Mouse (Mus musculus): ENCODE measurements around the gene Hspb7. TPM values are rescaled to one million over a fixed set of nuclear protein-coding genes. Genes with fewer than 3 reads are reported as not detected.

Gene Hspb7
- polyA plus RNA-seq, 1 experiment from 2014 or later, result 5.6 TPM

DNA sequence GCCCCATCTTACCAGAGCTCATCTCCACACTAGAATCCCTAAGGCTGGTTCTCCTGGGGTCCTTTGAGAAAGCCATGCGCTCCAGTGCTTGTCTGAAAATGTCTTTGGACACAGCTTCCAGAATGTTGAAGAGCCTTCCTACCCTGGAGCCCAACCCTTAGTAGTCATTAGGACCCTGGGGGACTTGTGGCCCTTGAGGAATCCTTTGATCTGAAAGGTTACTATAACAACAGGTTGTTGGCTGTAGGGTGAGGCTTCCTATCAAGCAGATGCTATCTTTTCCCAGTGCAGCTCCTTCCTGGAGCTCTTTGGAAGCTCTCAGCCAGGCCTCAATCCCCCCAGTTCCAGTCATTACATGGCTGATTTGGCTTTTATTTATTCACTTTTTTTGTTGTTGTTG, 15.4 kb downstream of the Hspb7 start, which contains the start of gene Srarp:
TSS of gene Srarp (minus strand) at position 132 of the 400 bp plus-strand sequence.
- Histone ChIP-seq H3K9me3 (replicated peaks; ENCODE audit: control insufficient read depth, low read length) (no peaks in the 10 kb centered on the region), H3K27ac (ENCODE audit: low read length) (no peak within 1 kb of the TSS), H3K4me2 (ENCODE audit: low read depth, low read length) (no peak within 1 kb of the TSS), H3K4me3 (replicated peaks; ENCODE audit: low read length) (no peak within 1 kb of the TSS), H3K4me1 (ENCODE audit: control insufficient read depth, insufficient read depth, low read length) (no peaks in the 10 kb centered on the region), H3K36me3 (ENCODE audit: control insufficient read depth, insufficient read depth, low read length) (no peaks in the 10 kb centered on the region), H3K27me3 (ENCODE audit: control insufficient read depth, insufficient read depth, low read length) (no peaks in the 10 kb centered on the region), H3K9ac (ENCODE audit: low read length) (no peak within 1 kb of the TSS)
- ATAC-seq (ENCODE audit: insufficient read depth, low FRiP score), result no peak
- WGBS, result 84% methylated on average over 1 of the region's 1 CpGs

DNA sequence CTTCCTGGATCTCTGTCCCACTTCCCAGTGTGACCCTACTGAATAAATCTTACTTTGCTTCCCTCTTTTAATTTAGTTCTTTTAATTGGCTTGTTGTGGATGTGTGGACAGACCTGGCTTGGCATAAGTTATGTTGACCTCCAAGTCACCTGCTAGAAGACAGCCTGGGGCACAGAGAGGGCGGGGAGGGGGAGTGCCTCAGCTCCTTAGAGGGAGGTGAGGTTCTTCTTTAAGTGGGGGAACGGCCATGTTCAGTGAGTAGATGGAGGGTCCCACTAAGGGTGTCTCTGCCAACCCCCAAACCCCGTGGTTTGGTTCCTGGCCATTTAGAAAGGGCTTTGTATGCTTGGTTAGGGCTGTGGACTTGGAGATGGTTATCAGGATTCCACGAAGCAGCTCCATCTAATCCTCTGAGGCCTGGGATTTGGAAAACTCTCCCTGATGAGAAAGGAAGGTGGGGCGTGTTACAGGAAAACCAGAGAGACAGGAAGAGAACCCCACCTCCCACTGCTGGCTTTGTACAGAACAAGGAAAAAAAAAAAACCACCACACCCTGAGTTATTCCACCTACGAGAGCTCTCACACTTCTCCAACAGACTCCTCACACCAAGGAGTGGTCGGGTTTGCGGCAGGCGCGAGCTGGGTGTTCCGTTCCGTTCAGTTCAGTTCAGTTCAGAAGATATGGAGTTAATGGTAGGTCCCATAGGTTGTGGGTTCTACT, 18.7 kb downstream of the Hspb7 start:
- Histone ChIP-seq H3K9me3 (replicated peaks; ENCODE audit: control insufficient read depth, low read length) (no peaks in the 10 kb centered on the region), H3K27ac (ENCODE audit: low read length) (peak overlapping the region; percentile 50; the same call in 1 of the 2 replicates), H3K4me1 (ENCODE audit: control insufficient read depth, insufficient read depth, low read length) (no peaks in the 10 kb centered on the region), H3K9ac (ENCODE audit: low read length) (no peak overlapping the region), H3K36me3 (ENCODE audit: control insufficient read depth, insufficient read depth, low read length) (no peaks in the 10 kb centered on the region), H3K27me3 (ENCODE audit: control insufficient read depth, insufficient read depth, low read length) (no peaks in the 10 kb centered on the region), H3K4me3 (replicated peaks; ENCODE audit: low read length) (no peak overlapping the region), H3K4me2 (ENCODE audit: low read depth, low read length) (no peak overlapping the region)
- WGBS, result 68% methylated on average over 12 of the region's 12 CpGs
- ATAC-seq (ENCODE audit: insufficient read depth, low FRiP score), result no peak

DNA sequence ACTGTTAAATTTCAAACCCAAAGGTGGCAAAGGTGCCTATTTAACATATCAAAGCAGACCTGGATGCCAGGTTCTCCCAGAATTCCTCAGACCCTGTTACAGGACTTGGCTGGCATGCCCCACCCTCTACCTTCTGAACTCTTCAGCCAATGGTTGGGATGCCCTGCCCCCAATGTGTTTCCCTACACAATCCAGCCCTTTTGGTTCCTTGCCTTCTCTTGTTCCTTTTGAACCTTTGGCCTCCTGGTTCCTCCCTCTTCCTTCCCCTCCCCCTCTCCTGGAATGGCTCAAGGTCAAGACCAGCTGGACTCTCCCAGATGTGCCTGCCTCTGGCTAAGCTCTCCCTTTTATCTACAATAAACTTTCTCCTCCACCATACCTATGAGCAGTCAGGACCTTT, 20.3 kb downstream of the Hspb7 start:
- H3K4me3 ChIP-seq (replicated peaks; ENCODE audit: low read length), result no peak overlapping the region
- H3K4me2 ChIP-seq (ENCODE audit: low read depth, low read length), result no peak overlapping the region
- H3K9ac ChIP-seq (ENCODE audit: low read length), result no peak overlapping the region
- ATAC-seq (ENCODE audit: insufficient read depth, low FRiP score), result no peak
- no peak overlapping the region for H3K27ac ChIP-seq (ENCODE audit: low read length)
- no peaks in the 10 kb centered on the region for H3K9me3 ChIP-seq (replicated peaks; ENCODE audit: control insufficient read depth, low read length)
- H3K36me3 ChIP-seq (ENCODE audit: control insufficient read depth, insufficient read depth, low read length), result no peaks in the 10 kb centered on the region
- H3K27me3 ChIP-seq (ENCODE audit: control insufficient read depth, insufficient read depth, low read length), result no peaks in the 10 kb centered on the region
- peaks cover 7% of the 10 kb centered on the region for H3K4me1 ChIP-seq (ENCODE audit: control insufficient read depth, insufficient read depth, low read length)

DNA sequence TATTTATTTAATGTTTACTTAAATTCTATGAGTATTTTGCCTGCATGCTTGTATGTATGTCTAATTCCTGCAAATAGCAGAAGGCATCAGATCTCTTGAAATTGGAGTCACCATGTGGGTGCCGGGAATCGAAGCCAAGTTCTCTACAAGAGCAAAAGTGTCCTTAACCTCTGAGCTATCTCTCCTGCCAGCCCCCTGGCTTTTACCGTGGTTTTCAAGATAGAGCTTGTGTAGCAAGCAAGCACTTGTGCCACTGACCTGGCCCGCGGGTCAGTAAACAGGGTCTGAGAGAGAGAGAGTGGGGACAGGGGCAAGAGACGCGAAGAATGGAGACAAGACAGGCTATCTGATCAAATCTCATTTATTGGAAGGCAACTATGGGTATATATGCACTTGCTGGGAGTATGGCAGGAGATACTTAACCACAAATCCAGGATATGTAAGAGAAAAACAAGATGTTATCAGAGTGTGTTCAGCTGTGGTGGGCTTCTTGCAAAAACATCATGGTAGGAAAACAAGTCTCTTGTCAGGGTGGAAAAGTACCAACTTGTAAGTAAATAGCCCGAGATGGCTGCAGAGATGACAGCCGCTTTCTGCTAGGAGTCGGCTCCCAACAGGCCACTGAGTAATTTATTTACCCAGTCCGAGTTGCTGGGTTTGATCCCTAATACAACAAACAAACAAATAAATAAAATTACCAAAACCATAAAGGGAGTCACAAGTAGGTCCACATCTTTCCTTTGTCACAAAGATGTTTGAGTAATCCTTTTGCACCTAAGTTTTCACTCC, 23.3 kb downstream of the Hspb7 start:
- Histone ChIP-seq H3K9ac (ENCODE audit: low read length) (peak overlapping the region; percentile 96), H3K4me3 (replicated peaks; ENCODE audit: low read length) (peak overlapping the region; percentile 97), H3K27me3 (ENCODE audit: control insufficient read depth, insufficient read depth, low read length) (no peaks in the 10 kb centered on the region), H3K36me3 (ENCODE audit: control insufficient read depth, insufficient read depth, low read length) (no peaks in the 10 kb centered on the region), H3K27ac (ENCODE audit: low read length) (0 out of 2 replicates have a peak overlapping the region, but pooled peaks have one; percentile 26), H3K4me2 (ENCODE audit: low read depth, low read length) (peak overlapping the region; percentile 62), H3K4me1 (ENCODE audit: control insufficient read depth, insufficient read depth, low read length) (peaks cover 12% of the 10 kb centered on the region), H3K9me3 (replicated peaks; ENCODE audit: control insufficient read depth, low read length) (no peaks in the 10 kb centered on the region)
- ATAC-seq (ENCODE audit: insufficient read depth, low FRiP score), result no peak
- 40% methylated on average over 11 of the region's 11 CpGs for WGBS

DNA sequence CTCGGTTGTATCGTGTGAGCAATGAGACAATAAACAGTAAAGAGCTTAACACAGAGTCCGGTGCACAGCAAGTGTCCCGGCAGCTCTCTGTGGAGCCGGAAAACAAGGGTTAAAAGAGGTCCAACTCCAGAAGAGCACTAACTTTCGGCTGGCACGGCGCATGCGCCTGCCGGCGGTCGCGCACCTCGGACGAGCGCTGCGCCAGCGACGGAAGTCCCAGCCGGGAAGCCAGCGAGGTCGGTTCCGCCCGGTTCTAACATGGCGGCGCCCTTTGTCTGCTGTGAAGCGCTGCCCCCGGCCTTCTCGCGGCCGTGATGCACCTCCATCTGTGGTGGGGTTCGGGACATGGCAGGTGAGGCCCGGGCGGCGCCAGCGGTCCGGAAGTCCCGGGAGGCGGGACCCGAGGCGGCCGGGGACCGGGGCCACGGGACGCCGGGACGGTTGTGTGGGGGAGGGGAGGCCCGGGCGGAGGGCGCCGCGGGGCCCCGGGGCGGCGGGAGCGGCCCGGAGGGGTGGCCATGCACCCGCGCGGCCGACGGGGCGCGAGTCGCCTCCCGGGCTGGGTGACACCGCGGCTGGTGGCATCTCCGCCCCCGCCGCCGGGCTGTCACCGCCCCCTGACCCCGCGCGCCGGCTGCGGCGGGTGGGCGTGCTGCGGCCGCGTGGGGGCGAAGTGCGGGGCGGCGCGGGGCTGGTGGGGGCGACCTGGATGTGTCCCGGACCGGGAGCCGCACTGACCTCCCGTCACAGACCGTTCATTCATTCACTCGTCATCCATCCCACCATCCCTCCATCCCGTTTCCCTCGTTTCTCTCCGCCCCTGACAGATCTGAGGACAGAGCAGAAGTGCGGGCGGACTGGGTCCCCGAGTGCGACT, 24.1 kb downstream of the Hspb7 start, which contains the start of gene Zbtb17:
TSS of gene Zbtb17 (plus strand) at position 204 of the 877 bp plus-strand sequence.
- Histone ChIP-seq H3K9me3 (replicated peaks; ENCODE audit: control insufficient read depth, low read length) (no peaks in the 10 kb centered on the region), H3K27me3 (ENCODE audit: control insufficient read depth, insufficient read depth, low read length) (no peaks in the 10 kb centered on the region), H3K9ac (ENCODE audit: low read length) (peak within 1 kb of the TSS; percentile 96), H3K4me2 (ENCODE audit: low read depth, low read length) (peak within 1 kb of the TSS; percentile 81), H3K27ac (ENCODE audit: low read length) (peak within 1 kb of the TSS; percentile 72), H3K36me3 (ENCODE audit: control insufficient read depth, insufficient read depth, low read length) (no peaks in the 10 kb centered on the region), H3K4me1 (ENCODE audit: control insufficient read depth, insufficient read depth, low read length) (peaks cover 12% of the 10 kb centered on the region), H3K4me3 (replicated peaks; ENCODE audit: low read length) (peak within 1 kb of the TSS; percentile 97)
- WGBS, result under 1% methylated on average over 76 of the region's 102 CpGs
- peak; percentile 91 for ATAC-seq (ENCODE audit: insufficient read depth, low FRiP score)

DNA sequence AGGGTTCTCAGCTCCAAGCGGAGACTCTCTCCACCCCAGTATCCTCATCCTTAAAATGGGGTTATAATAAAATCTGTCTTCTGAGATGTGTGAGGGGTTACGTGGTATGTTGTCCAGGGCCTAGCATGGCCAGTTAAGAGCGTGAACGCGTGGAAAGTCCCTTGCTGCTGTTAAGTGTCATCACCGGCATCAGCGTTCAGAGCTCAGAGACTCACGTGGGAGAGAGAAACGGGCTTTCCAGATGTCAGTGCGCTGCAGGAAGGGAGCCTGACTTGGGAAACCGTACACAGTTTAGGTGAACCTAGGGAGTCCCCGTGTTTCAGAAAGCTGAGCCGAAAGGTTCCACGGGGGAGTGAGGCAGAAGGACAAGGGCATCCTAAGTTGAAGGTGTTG, 24.7 kb downstream of the Hspb7 start:
- peak overlapping the region; percentile 81 for H3K4me2 ChIP-seq (ENCODE audit: low read depth, low read length)
- H3K9ac ChIP-seq (ENCODE audit: low read length), result peak overlapping the region; percentile 96
- H3K4me1 ChIP-seq (ENCODE audit: control insufficient read depth, insufficient read depth, low read length), result peaks cover 12% of the 10 kb centered on the region
- H3K27ac ChIP-seq (ENCODE audit: low read length), result peak overlapping the region; percentile 72; the same call in 1 of the 2 replicates
- no peaks in the 10 kb centered on the region for H3K9me3 ChIP-seq (replicated peaks; ENCODE audit: control insufficient read depth, low read length)
- 10% methylated on average over 14 of the region's 14 CpGs for WGBS
- peak overlapping the region; percentile 97 for H3K4me3 ChIP-seq (replicated peaks; ENCODE audit: low read length)
- H3K27me3 ChIP-seq (ENCODE audit: control insufficient read depth, insufficient read depth, low read length), result no peaks in the 10 kb centered on the region
- no peaks in the 10 kb centered on the region for H3K36me3 ChIP-seq (ENCODE audit: control insufficient read depth, insufficient read depth, low read length)
- ATAC-seq (ENCODE audit: insufficient read depth, low FRiP score), result no peak

DNA sequence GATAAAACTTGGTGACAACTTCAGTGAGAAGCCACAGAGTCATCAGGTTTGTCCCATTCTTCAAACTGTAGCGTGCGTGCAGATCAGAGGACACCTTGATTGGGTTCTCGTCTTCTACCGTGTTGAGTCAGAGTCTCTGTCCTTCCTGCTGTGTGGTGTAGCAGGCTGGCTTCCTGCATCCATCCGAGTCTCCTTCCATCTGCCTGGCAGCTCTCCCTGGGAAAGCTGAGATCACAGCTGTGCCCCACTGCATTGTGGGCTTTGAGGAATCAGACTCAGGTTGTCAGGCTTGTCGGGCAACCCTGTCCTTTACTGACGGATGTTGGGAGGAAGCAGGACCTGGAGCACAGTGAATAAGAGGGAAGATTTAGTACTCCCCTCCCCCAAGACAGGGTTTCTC, 25.6 kb downstream of the Hspb7 start:
- H3K9me3 ChIP-seq (replicated peaks; ENCODE audit: control insufficient read depth, low read length), result no peaks in the 10 kb centered on the region
- H3K36me3 ChIP-seq (ENCODE audit: control insufficient read depth, insufficient read depth, low read length), result no peaks in the 10 kb centered on the region
- no peak for ATAC-seq (ENCODE audit: insufficient read depth, low FRiP score)
- 0 out of 2 replicates have a peak overlapping the region, but pooled peaks have one; percentile 97 for H3K4me3 ChIP-seq (replicated peaks; ENCODE audit: low read length)
- peaks cover 12% of the 10 kb centered on the region for H3K4me1 ChIP-seq (ENCODE audit: control insufficient read depth, insufficient read depth, low read length)
- peak overlapping the region; percentile 20; the same call in 1 of the 2 replicates for H3K27ac ChIP-seq (ENCODE audit: low read length)
- no peaks in the 10 kb centered on the region for H3K27me3 ChIP-seq (ENCODE audit: control insufficient read depth, insufficient read depth, low read length)
- peak overlapping the region; percentile 96 for H3K9ac ChIP-seq (ENCODE audit: low read length)
- H3K4me2 ChIP-seq (ENCODE audit: low read depth, low read length), result no peak overlapping the region
- 64% methylated on average over 7 of the region's 7 CpGs for WGBS

DNA sequence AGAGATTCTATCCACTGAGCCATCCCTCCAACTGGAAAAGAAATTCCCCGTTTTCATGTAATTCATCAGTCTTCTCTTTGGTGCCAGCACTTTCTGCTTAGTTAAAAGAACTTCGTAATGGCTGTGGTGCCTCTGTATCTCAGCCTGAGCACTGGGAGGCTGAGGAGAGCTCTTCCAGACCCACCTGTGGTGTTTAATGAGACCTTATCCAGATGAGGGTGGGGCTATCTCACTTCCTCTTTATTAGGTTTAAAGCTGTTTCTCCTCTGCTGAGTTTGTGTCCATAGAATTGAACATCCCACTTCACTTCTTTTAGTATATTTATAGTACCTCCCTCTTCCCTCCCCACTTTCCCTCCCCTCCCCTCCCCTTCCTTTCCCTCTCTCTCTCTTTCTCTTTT, 30.7 kb downstream of the Hspb7 start:
- Histone ChIP-seq H3K27ac (ENCODE audit: low read length) (no peak overlapping the region), H3K36me3 (ENCODE audit: control insufficient read depth, insufficient read depth, low read length) (no peaks in the 10 kb centered on the region; the same call in 1 of the 2 replicates), H3K4me1 (ENCODE audit: control insufficient read depth, insufficient read depth, low read length) (peaks cover 17% of the 10 kb centered on the region), H3K4me2 (ENCODE audit: low read depth, low read length) (no peak overlapping the region), H3K27me3 (ENCODE audit: control insufficient read depth, insufficient read depth, low read length) (no peaks in the 10 kb centered on the region), H3K9me3 (replicated peaks; ENCODE audit: control insufficient read depth, low read length) (no peaks in the 10 kb centered on the region), H3K9ac (ENCODE audit: low read length) (no peak overlapping the region), H3K4me3 (replicated peaks; ENCODE audit: low read length) (no peak overlapping the region)
- WGBS, result 77% methylated on average over 2 of the region's 2 CpGs
- ATAC-seq (ENCODE audit: insufficient read depth, low FRiP score), result no peak
